Mouse (Mus musculus) small intestine, adult 2 months (tissue): ENCODE measurements around the gene Akap2.

Experiments used
- CTCF ChIP-seq: fragments of 200-500 bp; IDR thresholded peaks from 2 replicates; pipeline ENCODE4 v1.5.1; 2012; ENCODE audit warnings: low read depth, mild to moderate bottlenecking, control low read depth, inconsistent platforms, low read length, moderate library complexity, mixed read lengths; ENCODE audit not compliant: insufficient replicate concordance, insufficient read length; ENCODE audit errors: extremely low read depth
- POLR2A ChIP-seq: fragments of 200-500 bp; IDR thresholded peaks from 2 replicates; pipeline ENCODE4 v1.6.1; 2012; ENCODE audit warnings: low read depth, mild to moderate bottlenecking, control low read depth, inconsistent platforms, low read length, moderate library complexity

GRCm38 (mm10) chr4:57782549-57783390 lies 65.3 kb downstream of the Akap2 start:
- TF ChIP-seq CTCF: no peak
- TF ChIP-seq POLR2A: no peak
